Mouse (Mus musculus) adrenal gland, adult 18-20 months (tissue): Measurements from ENCODE around the gene Tenm4. TPM values are rescaled to one million over a fixed set of nuclear protein-coding genes. Genes with fewer than 3 reads are reported as not detected.
"Not testable (repeated sequence)": the region's sequence is repeated elsewhere in the genome, so short reads cannot be mapped to it uniquely, and the experiment has no call there.

Source experiments
- DNase-seq, 2 experiments: peaks; one replicate each; pipeline ENCODE4 v3.0.0; 2021 to 2022; ENCODE audit warnings: low spot score in 2 of 2
- total RNA-seq, 2 experiments: library from RNA; stranded (reverse); gene quantifications; 1 replicate in 1 of 2; 2 replicates in 1 of 2; pipeline ENCODE4 v1.2.3; 2021

The Tenm4 gene
- total RNA-seq, 2 experiments from 2014 or later: 11.8 to 27.2 TPM

DNA sequence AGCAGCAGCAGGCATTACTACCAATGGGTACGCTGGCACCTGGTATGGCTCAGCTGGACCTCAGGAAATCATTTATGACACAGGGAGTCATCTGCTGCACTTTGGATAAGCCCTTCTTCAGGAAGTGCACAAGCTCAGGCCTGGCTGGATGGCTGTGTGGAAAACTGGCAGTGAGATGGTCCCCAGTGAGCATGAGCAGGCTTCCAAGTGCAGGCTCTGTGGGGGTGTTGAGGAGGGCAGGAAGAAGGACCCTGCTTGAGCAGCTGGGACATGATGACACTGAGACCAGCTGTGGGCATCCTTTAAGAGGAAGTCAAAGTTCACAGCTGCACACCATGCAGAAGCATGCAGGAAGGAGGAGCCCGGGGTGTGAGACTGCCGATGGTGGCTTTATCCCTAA, 455.3 kb downstream of the Tenm4 start:
- DNase-seq: no peak

- DNase-seq: not testable (repeated sequence)
Measured at GRCm38 (mm10) chr7:96630551-96630950, 459.5 kb downstream of the Tenm4 start.

GRCm38 (mm10) chr7:96633008-96633407, 462.0 kb downstream of the Tenm4 start:
- no peak for DNase-seq

- no peak for DNase-seq
Measured at GRCm38 (mm10) chr7:96635830-96636440, 464.9 kb downstream of the Tenm4 start.

GRCm38 (mm10) chr7:96643461-96644204, 472.6 kb downstream of the Tenm4 start:
- no peak for DNase-seq

DNA sequence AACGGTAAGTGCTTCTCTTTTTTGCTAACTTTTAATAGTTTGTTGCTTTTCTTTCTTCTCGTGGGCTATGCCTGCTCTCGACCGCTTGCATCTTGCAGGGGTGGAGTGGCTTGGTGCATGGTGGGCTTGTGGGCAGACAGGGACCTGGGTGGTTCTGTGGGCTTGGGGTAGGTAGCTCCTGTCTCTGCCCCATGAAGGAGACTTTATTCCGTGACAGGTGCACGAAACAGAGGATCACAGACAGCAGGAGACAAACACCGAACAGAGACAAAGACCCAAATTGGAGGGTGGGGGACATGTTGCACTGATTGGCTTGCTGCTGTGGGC, 473.1 kb downstream of the Tenm4 start:
- DNase-seq: no peak

- no peak for DNase-seq
Measured at GRCm38 (mm10) chr7:96647657-96648056, 476.6 kb downstream of the Tenm4 start.

- DNase-seq: no peak
Measured at GRCm38 (mm10) chr7:96648606-96649005, 477.6 kb downstream of the Tenm4 start.

DNA sequence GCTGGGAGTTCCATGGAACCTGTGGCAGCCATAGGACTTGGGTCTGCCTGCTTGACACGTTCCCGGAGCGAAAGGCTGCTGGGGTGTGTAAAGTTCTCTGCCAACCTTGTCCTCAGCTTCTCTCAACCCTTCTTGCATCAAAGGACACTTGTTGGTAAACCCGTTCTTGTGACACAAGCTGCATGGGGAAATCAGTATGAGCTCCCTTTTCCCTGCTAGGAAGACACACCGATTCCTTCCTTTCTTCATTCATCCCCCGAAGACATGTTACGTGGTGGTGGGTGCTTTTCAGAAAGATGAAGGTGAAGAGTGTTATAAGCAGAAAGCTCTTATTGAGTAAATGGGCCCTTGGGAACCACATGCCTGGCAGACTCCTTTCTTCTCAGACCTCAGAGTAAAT, 478.1 kb downstream of the Tenm4 start:
- no peak for DNase-seq

GRCm38 (mm10) chr7:96650435-96650834, 479.4 kb downstream of the Tenm4 start:
- no peak for DNase-seq

DNA sequence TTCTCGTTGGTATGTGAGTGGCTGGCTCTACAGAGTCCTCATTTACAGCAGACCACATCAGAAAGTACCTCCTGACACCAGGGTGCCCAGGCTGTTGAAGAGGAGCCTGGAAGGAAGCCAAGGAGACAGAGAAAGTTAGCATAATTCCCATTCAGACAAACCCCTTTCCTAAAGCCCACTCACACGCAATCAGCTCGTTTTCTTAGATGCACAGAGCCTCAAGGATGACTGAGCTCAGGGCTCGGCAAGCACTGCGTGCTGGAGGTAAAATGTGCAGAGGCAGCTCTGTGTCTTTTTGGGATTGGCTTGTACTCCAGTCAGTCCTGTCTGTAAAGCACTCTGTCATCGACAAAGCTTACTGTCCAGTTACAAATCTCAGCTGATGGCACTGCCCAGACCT, 480.0 kb downstream of the Tenm4 start:
- no peak for DNase-seq

DNA sequence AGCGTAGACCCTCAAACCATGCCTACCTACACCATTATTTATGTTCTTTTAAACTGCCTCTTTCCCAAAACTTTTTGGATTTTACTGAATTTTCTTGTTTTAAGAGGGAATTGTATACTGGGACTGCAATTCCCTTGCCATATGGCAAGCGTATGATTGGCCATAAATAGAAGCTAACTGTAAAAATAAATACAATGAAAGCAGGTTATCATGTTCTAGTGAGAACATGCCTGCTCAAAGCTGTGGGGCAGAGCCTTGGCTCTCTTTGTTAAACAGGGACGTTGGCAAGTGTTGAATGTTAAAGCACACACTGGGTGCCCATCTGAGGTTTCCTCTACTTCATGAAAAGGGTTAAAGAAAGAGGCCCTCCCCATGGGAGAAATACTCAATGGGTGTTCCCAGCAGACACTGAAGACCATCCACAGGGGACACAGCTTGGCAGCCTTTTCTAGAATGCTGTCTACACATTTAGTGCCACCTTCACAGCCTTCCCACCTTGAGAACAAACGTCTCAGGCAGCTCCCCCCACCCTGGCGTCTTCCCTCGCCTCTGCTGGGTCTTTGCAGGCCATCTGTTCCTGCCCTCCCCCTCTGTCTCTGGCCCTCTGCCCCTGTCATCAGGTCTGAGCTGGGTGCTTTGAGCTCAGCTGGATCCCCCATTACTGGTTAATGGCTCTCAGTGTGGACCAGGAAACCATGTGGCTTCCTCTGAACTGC, 480.7 kb downstream of the Tenm4 start:
- DNase-seq: no peak

DNA sequence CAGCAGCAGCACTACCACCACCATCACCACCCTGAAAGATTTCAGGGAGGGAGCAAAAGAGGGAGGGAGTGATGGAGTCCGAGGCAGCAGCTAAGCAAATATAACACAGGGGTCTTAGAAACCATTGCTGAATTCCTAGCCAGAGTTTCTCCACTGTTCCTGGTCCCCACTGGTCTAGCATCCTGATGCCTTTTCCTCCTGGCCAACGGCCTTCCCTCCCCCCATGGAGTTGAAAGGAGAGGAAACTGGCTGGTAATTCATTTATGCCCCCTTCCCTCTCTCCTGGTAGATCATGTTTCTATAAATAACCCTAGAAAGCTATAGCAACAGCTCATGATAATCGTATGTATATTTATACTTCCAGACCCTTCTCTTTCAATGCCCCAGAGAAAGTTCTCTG, 481.8 kb downstream of the Tenm4 start:
- no peak for DNase-seq

- no peak for DNase-seq
Measured at GRCm38 (mm10) chr7:96654206-96654605, 483.2 kb downstream of the Tenm4 start.

DNA sequence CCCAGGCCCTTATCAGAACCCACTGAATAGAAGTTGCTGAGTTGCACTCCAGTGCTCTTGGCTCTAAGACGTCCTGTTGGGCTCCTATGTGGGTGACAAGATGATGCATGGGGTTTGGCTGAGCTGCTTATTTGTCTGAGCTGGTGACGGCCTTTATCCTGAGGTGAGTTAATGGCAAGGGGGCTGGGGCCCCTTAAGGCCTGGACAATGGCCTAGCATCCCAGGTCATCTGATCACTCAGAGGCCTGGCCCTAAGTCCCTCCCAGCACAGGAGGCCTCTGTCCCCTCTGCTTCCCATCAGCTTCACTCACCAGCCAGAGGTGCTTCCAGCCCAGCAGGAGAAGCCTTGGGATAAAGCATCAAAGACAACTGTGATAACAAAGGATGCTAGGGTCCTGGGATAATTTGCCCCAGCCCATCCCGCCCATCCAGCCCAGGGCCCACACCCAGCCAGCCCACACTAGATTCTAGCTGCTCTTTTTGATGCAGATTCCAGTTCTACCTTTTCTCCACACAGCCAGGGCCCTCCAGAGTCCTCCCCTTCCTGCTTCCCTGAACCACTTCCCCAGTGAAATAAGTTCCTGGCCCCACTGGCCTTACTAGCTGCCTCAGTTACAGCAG, 484.2 kb downstream of the Tenm4 start:
- DNase-seq: no peak

GRCm38 (mm10) chr7:96657101-96657830, 486.2 kb downstream of the Tenm4 start:
- DNase-seq: no peak

- no peak for DNase-seq
Measured at GRCm38 (mm10) chr7:96657857-96658580, 487.0 kb downstream of the Tenm4 start.

GRCm38 (mm10) chr7:96660907-96661306, 489.9 kb downstream of the Tenm4 start:
- no peak for DNase-seq

- no peak for DNase-seq
Measured at GRCm38 (mm10) chr7:96661352-96662169, 490.5 kb downstream of the Tenm4 start.

DNA sequence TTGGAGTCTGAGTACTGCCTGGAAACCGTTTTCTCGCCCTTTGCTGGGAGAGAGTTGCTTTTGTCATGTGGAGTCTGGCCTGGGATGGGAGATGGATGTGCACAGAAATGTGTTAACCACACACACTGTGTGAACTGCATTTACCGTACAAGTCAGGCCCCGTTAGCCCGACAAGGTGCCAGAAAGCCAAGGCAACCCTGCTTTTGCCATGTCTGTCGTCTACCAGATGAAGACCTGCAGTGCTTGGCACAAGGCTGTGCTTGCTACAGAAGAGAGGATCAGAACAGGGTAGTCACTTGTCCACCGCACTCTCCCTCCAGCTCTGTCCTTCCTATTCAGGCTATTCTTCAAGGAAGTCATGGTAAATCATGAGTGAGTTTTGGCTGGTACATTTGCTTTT, 492.3 kb downstream of the Tenm4 start:
- no peak for DNase-seq
